Mouse (Mus musculus): ENCODE measurements at regions not wholly inside any gene's neighbourhood (a gene's known extent, or its start where the extent isn't known, plus 50 kb on each side); places are given as distances from the start of the nearest gene placed in this dataset.

GRCm38 (mm10) chr9:87372251-87372905 is 117.0 kb upstream of the Cep162 start:
- TF ChIP-seq CTCF (conservative IDR thresholded peaks at IDR 0.05 in 1 of 2, IDR thresholded peaks at IDR 0.05 in 1 of 2; ENCODE audit: low read depth in 2 of 2, low read length in 2 of 2): no peak
- TF ChIP-seq E2F4 (IDR thresholded peaks at IDR 0.05; ENCODE audit: insufficient replicate concordance, low read depth, low read length): no peak
